Mouse (Mus musculus) left cerebral cortex, postnatal 14 days (tissue): ENCODE measurements around the gene Prkg1. TPM values are rescaled to one million over a fixed set of nuclear protein-coding genes. Genes with fewer than 3 reads are reported as not detected.
A peak's percentile ranks its signal among the peaks of the same experiment; 100 is the strongest.

Experiments
- DNase-seq, 2 experiments: peaks; one replicate each; pipeline ENCODE4 v3.0.0; 2021 to 2022; ENCODE audit warnings: low spot score in 2 of 2, mixed read lengths in 1 of 2
- intact Hi-C: fragments of 180-260 bp; cut with DNase I; formaldehyde crosslinking; loops from one replicate; pipeline ENCODE4 v1.15.1; 2025
- total RNA-seq, 2 experiments: library from RNA; stranded (reverse); gene quantifications; 2 replicates each; pipeline ENCODE4 v1.2.3; 2021

Gene Prkg1
- total RNA-seq, 2 experiments from 2014 or later = 14.8 to 17.0 TPM

DNA sequence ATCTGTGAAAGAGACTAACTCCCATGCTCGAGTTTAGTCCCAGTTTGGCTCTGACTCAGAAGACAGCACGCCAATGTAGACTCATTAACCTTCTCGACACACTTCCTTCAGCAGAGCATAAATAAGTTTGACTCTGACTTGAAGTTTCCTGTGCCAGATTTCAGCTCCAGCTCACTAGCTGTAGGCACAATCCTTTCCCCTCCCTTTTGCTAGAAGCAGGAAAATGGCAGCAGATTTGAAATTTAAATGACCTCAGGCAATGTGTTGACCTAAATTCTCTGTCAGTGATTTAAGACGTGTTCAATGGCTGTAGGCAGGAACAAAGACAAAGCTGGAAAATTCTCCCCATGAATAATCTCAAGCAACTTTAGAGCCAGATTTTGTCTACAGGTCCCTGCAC is 650.1 kb downstream of the Prkg1 start:
- intact Hi-C loops = no loop called here
- DNase-seq = peak; percentile 11 to 14

DNA sequence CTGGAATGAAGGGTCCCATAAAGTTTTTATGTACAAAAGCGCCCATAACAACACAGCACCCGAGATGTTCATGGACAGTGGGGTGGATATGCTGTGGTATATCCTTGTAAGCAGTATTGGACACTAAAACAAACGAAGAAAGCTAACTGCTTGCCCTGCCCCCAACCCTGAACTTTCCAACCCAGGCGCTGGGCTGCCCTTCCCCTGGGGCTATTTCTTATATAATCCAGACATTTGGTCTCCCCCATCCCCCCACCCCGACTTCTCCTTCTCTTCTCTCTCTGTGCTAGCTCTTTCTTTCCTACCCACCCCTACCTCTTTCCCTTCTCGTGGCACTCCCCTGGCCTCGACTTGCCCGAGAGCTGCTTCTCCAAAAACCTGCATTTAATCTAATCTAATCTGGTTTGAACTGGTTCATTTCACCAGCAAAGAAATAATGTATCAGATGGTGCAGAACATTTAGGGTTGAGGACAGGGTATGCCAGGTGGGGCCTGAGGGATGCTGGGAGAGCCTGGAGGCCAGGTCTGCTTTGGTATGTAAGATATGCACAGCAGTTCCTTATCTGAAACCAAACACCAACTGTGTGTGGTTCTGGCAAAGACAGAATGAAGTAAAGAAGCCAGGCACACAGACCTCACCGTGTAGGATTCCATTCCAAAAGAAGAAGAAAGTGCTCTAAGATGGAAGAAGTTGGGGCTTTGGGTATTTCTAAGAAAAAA is 657.8 kb downstream of the Prkg1 start:
- intact Hi-C loops = no loop called here
- DNase-seq = no peak

DNA sequence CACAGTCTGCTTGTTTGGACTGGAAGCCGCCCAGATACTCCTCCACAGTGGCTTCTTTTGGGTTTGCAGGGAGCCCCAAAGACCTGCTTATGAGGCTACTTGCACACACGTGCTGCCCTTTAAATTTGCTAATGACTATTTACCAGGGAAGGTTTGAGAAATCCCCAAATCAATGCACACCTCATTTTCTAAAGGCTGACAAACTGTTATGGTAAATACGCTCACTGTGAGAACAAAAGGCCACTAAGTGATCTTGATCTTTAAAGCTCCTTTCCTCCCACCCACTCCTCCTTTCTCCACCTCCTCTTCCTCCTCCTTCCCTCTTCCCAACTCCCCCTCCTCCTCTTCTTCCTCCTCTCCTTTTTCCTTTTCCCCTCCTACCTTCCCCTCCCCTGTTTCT is 658.8 kb downstream of the Prkg1 start:
- intact Hi-C loops = no loop called here

DNA sequence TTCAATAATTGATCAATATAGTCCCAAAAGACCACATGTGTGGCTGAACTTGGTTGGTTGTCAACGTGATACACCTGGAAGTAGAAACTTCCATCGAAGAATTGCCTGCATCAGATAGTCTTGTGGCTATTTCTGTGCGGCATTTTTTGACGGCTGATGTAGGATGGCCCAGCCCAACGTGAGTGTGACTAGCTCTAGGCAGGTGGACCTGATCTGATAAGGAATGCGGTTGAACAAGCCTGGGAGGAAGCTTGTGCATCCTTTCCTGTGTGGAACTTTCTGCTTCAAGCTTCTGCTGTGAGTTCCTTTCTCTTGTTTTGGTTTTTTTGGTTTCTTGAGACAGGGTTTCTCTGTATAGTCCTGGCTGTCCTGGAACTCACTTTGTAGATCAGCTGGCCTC is 660.1 kb downstream of the Prkg1 start:
- DNase-seq = no peak
- intact Hi-C loops = no loop called here

More for the DNA sequence above, 658.8 kb downstream of the Prkg1 start:
- no peak for DNase-seq

DNA sequence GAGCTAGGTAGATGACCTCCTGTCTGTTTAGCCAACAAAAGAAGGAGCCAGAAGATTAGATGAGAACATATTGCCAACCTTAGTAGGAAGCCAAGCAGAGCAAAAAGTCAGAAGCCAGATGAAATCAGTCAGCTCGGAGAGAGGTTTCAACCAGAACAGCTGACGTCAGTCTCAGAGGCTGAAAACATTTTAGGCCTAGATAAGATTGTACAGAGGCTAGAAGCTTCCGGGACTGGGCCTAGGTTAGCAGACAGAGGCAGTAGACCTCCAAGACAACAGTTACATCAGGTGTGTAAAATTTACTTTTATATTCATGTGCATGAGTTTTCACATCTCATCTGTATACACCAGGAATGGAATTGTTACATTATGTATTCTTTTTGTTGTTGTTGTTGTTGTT is 665.5 kb downstream of the Prkg1 start:
- intact Hi-C loops = no loop called here
- no peak for DNase-seq

DNA sequence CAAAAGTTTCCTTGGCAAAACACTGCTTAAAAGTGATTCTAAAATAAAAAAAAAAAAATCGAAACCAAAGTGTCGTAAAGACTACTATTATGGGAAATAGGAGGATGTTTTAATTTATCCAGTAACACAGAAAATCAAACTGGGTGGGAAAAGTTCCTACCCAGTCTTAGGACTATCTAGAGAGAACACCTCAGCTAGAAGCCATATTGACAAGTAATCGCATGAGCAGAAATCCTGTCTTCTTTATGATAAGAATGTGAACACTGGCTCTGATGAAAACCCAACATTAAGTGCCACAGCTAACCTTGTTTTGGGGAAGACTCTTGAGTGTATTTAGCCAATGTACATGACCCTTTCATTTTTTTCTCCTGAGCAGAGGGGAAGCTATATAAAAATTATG is 667.0 kb downstream of the Prkg1 start:
- no peak for DNase-seq
- intact Hi-C loops = no loop called here

DNA sequence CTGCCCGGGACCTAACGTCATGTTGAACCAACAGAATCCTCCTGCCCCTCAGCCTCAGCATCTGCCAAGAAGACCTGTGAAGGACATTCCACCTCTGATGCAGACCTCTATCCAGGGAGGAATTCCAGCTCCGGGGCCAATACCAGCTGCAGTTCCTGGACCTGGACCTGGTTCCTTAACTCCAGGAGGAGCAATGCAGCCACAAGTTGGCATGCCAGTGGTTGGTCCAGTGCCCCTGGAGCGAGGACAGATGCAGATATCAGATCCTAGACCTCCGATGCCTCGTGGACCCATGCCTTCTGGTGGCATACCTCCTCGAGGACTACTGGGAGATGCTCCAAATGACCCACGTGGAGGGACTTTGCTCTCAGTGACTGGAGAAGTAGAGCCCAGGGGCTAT is 681.1 kb downstream of the Prkg1 start:
- DNase-seq = no peak
- intact Hi-C loops = no loop called here

DNA sequence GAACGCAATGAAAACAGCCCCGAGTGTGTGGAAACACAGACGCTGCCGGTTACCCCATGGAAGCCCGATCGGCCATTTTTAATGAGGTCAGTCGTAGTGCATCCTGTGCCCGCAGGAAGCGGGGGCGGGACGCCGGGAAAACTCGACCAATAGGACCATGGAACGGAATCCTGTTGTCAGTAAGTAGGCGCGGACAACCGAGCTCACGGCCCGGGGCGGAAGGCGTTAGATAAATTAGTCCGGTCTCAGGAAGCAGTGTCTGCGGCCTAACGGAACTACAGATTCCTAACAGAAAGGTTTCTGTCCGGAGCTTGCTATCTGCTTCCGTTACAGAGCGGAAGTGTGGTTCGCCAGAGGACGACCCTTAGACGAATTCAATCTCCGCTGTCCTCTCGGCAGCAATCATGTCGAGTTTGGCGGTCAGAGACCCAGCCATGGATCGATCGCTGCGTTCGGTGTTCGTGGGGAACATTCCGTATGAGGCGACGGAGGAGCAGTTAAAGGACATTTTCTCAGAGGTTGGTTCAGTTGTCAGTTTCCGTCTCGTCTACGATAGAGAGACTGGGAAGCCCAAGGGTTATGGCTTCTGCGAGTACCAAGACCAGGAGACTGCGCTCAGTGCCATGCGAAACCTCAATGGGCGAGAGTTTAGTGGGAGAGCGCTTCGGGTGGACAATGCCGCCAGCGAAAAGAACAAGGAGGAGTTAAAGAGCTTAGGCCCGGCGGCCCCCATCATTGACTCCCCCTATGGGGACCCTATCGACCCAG is 682.0 kb downstream of the Prkg1 start, which contains the start of gene Cstf2t:
Cstf2t (plus strand) TSS at position 176 of the 768 bp plus-strand sequence.
- intact Hi-C loops = no loop called here
- DNase-seq = peak; percentile 100

DNA sequence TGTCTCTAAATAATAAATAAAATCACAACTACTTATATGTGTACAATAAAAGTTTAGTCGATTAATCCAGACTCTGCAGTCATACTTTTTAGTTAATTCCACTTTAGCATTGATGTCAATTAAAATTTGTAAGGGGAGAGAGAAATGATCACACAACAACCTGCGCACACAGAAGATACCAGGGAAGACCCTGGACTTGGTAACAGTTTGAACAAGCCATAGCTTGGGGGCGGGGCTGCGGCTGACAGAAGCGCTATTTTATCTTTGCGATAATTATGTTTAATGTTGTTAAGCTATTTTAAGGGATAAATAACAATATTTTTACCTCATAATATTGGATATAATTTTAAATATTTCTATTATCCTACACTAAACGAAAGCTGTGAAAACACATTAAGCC is 682.6 kb downstream of the Prkg1 start:
- peak in 1 of 2 experiments; percentile 14 for DNase-seq
- intact Hi-C loops = no loop called here

DNA sequence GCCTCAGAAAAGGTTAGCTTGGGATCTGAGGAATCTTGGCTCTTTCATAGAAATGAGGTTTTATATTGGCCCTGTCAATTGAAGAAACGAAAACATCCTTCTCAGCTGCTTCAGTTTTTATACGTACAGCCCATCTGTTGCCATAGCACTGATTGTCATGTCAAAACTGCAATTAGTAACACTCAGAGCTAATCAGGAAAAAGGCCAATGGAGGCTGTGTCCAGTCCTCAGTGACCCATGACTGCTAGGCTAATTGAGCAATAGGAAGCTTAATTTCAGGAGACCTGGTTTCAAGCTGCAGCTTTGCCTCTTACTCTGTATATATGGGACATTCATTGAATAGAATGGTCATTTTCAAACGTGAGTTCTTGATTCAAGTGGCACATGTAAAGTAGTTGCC is 686.6 kb downstream of the Prkg1 start:
- intact Hi-C loops = no loop called here
- DNase-seq = no peak

DNA sequence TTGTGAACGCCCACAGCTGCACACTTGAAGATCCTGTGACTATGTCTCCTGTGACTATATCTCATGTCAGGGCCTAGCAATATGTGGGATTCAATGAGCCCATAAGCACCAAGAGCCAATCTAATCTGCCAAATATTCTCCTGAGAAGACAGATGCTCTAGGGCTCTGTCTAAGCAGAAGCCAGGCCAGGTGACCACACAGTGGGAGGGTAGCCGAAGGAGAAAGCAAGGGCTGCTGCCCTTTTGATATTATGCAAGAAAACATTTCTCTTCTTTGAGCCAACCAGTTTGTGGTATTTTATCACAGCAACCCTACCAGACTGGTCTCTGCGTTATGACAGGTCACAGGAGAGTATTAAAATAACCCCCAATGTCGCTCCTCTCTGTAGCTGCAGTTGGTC is 688.7 kb downstream of the Prkg1 start:
- DNase-seq = no peak
- intact Hi-C loops = no loop called here

DNA sequence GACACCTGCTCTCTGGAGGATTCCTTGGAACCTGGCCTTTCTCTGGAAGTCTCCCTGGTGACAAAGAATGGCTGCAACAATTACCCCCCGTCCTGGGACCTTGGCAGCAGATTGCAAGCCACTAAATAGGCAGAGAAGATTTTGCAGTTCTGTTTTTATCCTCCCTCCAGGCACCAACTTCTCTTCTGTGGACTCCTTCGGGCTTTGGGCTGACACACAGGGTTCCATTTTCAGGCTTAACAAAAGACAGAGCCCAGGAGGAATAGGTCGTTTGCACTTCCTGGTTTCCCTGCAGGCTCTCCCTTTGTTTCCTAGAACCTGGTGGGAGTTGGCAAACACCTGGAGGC is 690.1 kb downstream of the Prkg1 start:
- intact Hi-C loops = no loop called here
- no peak for DNase-seq

DNA sequence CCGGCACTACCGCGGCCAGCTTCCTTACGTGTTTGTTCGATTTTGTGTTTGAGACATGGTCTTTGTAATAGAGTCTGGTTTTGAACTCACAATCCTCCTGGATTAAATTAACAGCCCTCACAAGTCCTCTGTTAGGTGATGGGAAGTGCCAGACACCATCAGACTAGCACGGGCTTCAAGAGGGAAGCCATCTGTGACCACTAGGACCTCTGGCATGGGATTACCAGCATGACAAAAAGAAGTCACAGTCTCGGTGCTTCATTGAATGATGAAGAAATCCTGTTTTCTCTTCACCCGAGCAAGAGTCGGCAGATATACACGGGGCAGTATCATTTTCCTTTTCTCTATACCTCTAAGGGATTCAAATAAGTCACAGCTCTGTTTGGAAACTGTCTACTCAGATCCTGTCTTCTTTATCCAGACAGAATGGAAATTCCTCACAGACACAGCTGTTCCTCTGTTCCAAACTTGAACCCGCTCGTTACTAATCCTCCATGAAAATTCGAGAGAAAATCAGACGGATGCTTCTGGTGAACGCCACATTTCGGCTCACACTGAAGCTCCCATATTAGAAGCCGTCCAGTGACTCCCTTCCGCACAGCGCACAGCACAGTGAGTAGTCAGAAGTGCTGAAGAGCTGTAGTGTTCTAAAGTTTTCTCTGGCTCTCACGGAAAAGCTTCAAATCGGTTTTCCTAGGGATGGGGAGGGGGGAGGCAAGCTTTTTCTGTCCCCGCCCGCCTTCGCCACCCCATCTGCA is 690.7 kb downstream of the Prkg1 start:
- no peak for DNase-seq
- intact Hi-C loops = no loop called here

DNA sequence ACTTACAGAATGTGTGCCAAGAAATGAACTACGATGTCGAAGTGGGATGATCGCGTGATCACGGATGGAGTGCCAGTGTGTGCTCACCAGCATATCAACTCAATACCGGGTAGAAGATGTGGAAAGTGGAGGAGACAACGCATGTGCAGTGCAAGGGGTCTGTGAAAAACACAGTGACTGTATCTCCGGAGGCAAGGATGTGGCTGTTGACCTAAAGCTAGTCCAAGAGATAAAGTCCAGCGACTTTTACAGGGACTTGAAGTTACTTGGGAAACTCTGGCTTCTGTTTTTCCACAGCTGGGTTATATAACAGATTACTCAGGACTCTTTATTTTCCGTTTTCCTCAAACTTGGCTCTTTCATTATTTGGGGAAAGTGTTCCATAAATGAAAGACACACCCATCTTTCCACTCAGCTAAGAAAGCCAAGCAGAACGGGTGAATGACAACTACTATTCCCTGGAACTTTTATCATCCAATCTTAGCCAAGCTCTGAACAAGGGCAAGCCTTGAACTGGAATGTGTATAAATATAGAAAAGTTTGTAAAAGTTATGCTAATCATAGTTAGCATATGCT is 699.5 kb downstream of the Prkg1 start:
- no peak for DNase-seq
- intact Hi-C loops = no loop called here

DNA sequence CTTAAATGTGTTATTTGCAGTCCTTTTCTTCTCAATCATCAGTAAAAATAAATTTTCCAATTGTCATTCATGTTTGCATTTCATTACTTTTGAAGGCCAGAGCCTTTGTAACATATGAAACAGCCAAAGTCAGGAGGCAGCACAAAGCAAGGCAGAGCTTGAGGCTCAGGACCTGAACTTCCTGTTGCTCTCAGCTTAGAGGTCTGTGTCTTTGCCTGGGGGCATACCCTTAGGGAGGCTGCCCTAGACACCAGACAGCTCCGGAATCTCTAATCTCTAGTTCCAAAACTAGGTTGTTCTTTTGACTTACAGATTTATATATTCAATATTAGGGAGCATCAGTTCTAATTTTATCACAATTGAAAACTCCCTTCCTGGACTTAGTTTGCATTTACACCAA is 700.1 kb downstream of the Prkg1 start:
- intact Hi-C loops = no loop called here
- DNase-seq = no peak

DNA sequence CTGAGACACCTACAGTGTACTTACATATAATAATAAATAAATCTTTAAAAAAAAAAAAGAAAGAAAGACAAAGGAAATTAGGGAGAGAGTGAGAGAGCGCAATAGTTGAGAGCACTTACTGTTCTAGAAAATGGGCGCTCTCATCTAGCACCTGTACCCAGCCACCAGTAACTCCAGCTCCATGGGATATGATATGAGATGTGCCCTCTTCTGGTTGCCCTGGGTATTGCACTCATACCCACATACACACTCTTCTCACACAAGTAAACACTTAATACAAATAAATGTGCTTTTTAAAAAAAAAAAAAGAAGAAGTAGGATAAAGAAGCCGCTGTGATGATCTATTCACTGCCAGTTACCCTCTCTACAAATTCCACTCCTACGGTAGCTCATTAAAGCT is 718.2 kb downstream of the Prkg1 start:
- intact Hi-C loops = no loop called here

DNA sequence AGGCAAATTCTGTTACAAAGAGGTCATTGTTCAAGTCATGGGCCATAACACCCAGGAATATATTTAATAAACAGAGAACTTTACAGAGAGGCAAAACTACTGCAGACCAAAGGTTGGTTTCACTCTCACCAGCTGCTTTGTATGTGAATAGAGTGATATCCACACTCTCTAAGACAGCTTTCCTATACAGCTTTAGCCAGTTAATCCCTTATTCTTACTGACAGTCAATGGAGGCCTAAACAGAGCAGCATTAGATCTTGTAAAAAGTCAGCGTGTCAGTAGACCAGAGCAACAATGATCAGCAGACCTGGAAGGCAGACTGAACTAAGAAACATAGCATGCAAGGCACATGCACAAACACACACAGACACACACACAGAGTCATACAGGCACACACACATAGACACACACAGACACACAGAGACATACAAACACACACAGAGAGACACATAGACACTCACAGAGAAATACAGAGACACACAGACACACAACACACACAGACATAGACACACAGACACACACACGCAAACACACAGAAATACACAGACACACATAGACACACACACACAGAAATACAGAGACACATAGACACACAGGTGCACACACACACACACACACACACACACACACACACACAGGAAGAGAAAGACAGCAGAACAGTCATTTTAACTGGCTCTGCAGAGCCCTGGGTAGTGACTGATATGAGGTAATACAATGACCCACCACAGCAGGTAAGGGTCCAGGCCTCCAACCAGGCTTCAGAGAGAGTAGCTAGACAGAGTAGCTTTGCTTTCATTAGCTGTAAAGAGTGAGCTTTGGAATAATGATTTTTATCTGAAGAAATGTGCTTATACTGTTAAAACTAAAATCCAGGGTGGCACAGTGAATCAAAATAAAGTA is 723.6 kb downstream of the Prkg1 start:
- no peak for DNase-seq
- intact Hi-C loops = no loop called here

More for the DNA sequence above, 718.2 kb downstream of the Prkg1 start:
- DNase-seq = no peak

DNA sequence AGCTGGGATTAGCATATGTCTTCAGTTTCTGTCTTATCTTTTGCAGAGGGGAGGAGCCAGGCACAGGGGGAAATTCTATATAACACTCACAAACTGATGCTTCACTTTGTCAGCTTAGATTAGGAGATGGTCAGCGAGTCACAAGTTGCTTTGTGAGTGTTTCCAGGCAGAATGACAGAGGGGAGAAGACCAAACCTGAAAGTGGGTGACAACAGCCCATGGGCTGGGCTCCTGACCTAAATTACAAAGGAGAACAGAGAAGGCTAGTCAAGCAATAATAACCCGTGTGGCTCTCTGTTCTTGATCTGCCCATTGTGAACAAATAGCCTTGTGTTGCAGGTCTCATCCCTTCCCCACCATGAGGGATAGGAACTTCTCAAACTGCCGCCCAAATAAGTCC is 725.9 kb downstream of the Prkg1 start:
- no peak for DNase-seq
- intact Hi-C loops = no loop called here

DNA sequence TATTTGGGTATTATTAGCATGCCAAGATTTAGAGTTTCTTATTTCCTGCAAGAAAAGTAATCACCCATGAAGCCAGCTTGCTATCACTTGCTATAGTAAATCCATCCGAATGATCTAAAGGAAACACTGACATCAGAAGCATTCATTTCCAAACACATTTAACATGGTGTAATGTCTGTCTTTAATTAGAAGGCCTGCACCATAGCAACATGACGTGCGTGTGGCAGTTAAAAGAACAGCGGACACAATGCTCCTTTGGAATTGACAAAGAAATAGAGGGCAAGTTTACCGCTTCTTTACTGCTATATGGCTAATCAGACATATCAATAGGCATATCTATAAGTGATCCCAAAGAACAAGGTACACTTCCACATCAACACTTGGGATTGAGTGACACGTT is 733.2 kb downstream of the Prkg1 start:
- intact Hi-C loops = no loop called here
- DNase-seq = peak in 1 of 2 experiments; percentile 39
